Mouse (Mus musculus): ENCODE results near the gene Brs3. TPM values are rescaled to one million over a fixed set of nuclear protein-coding genes. Genes with fewer than 3 reads are reported as not detected.
A peak's percentile ranks its signal among the peaks of the same experiment; 100 is the strongest.

Gene Brs3
- under 1 TPM in 1 of 2 experiments, not detected in 1; 0.27 TPM for total RNA-seq (2021)
- long read RNA-seq, experiment 1 = 0 reads
- long read RNA-seq, experiment 2 = 0 reads

DNA sequence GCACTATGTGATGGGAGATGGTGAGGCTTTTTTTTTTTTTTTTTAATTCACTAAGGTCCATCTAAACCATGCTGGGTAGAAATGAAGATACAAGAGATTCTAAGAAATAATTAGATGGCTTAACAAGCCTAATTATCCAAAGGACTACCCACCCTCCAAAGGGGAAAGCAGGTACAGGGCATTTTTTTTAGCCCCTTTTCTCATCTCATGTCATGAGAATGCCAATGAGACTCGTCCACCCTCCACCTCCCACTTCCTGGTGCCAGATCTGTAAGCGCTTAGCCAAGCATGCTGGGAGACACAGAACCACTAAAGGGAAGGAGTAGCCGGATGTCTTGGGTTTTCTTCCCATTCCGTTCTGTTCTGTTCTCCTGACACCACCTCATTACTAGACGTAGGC, at the start of gene Brs3:
TSS of gene Brs3 (plus strand) at position 301 of the 400 bp plus-strand sequence.
- intact Hi-C loops (cut with DNase I) = no loop called here
- DNase-seq (ENCODE audit: low spot score in 2 of 2) = no peak

DNA sequence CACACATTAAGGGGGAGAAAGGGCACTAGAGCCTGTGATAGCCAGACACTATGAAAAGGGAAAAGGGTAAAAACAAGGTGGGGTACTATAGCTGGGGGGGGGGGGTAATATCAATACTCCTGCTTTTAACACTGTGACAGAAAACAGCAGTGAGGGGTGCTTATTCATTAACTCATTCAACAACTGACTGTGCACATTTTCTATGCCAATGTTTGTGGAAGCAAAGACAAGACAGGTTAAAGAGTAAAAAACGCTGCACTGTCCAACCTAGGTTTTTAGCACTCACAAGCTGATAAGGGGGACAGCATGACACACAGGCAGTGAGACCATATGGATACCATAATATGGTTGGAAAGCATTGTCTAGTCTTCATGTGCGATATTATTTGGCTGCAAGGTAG, 30.0 kb upstream of the Brs3 start:
- intact Hi-C loops (cut with DNase I) = no loop called here
- no peak for DNase-seq (ENCODE audit: low spot score in 2 of 2)

DNA sequence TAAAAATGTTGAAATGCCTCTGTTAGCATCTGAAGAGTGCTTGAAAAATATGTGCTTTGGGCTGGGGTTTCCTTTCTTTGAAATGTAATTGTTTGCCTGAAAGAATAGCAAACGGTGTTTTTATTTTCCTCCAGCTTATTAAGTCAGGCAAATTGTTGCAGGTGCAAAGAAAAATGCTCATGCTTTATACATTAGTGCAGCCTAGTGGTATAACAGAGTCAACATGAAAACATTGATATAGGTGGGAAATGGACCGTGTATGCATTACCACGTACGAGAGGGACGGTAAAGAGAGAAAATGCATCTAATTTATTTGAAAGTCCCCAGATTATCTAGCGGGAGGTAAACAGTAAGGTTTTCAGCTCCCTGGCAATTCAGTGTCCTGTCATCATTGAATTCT, 995 bp downstream of the Brs3 start:
- intact Hi-C loops (cut with DNase I) = no loop called here
- no peak for DNase-seq (ENCODE audit: low spot score in 2 of 2)

DNA sequence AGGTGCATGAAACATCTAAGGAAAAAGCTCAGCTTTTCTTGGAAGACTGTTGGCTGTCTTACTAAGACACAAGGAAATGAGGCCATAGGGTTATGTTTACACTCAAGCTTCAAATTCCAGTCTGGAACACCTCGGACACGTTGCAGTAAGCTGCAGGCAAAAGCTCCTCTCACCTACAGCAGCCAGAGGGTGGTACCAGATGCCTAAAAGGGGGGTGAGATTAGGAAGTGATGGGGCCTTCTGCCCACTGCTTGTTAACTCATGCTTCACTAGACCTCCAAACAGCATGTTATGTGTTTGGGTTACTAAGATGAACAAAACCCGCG, 9.9 kb downstream of the Brs3 start:
- intact Hi-C loops (cut with DNase I) = loop anchor here (10.0 kb wide), 1 partner anchor 322 kb away; no protein-coding TSS in a partner anchor
- no peak for DNase-seq (ENCODE audit: low spot score in 2 of 2)

DNA sequence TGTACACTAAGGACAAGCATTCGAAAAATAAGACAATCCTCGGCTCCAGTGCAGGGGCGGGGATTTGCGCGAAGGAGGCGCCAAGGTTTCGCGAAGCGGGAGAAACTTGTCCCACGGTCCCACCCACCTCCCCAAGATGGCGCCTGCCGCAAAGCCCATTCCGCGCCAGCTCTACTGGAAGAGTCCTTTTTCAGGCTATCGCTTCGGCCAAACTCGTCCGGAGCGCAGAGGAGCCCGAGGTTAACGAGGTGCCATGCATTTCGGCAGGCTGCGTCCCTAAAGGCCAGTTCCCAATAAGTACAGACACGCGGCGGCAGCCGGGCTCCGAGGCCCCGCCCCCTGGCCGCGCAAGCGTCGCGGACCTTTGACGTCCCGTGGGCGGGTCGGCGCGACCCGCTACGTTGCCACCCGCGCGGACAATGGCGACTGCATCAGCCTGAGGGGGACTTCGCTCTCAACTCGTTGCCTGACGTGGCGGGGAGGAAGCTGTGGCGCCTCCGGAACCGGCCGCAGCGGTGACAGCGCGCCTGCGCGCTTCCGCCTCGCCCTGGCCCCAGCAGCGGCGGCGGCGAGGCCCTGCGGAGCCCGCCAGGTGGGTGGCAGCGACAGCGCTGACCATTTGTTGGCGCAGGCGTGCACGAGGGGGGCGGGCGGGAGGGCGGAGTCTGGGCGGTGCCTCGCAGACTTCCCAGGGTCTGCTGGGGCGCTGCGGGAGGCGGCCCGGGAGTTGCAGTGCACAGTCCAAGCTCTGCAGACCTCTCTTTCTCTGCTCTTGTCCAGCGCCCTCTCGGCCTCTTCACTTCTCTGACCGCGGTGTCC, 10.5 kb downstream of the Brs3 start, which contains the start of gene Htatsf1:
TSS of gene Htatsf1 (plus strand) at position 410 of the 819 bp plus-strand sequence.
- intact Hi-C loops (cut with DNase I) = loop anchor here (10.0 kb wide), 1 partner anchor 321 kb away; no protein-coding TSS in a partner anchor
- DNase-seq (ENCODE audit: low spot score in 2 of 2) = peak; percentile 71

DNA sequence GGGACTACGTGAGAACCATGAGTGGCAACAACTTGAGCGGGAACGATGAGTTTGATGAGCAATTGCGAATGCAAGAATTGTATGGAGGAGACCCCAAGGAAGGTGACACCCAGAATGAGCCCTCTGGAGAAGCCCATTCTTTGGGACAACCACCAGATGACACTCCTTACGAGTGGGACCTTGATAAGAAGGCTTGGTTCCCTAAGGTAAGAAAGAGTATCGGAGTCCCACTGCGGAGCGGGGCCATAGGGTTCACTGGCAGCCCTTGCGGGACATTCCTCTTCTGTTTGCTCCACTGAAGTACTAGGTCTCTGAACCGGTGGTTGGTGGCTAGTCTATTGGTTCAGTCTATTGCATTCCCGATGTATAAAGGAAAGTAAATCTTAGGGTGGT, 11.1 kb downstream of the Brs3 start:
- intact Hi-C loops (cut with DNase I) = loop anchor here (10.0 kb wide), 1 partner anchor 321 kb away; no protein-coding TSS in a partner anchor

DNA sequence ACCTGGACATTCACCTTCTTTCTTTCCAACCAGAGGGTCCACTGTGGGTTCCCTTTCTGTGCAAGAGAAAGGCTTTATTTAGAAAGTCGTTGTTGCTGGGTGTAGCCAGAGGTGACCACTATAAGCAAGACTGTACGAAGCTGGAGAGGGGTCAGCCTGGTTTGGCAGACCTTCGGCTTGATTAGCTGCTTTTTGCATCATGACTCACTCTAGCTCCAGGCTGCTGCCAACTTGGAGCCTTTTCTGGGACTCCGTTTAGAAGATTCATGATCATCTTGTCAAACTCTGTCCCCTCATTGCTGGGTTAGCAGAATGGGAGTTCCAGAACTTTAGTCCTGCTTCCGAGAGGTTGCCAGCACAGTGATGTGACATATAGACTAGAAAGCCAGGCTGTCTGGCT, 38.6 kb downstream of the Brs3 start:
- intact Hi-C loops (cut with DNase I) = no loop called here
- no peak for DNase-seq (ENCODE audit: low spot score in 2 of 2)

More for the DNA sequence above, 11.1 kb downstream of the Brs3 start:
- DNase-seq (ENCODE audit: low spot score in 2 of 2) = no peak

DNA sequence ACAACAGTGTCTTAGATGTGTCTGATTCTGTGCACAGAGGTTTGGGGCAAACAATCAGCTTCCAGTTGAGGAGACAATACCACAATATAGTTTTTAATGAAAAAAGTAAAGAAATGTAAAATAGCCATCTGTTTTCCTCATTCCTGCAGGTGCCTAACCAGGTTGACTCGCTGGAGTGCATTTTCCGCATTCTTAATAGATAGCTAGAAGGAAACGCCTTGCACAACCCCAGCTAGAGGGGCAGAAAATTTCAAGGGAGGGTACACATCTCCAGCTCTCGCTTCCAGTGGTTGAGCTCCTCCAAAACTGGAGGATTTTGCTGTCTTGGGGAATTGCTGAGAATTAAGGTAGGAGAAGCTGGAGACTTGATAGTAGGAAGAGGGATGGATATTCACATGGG, 44.9 kb downstream of the Brs3 start, which contains the start of gene Vgll1:
TSS of gene Vgll1 (plus strand) at position 301 of the 400 bp plus-strand sequence.
- no peak for DNase-seq (ENCODE audit: low spot score in 2 of 2)
- intact Hi-C loops (cut with DNase I) = no loop called here

Other genes with a start within 250 kb of the Brs3 start
- under 1 TPM; 0.19 to 0.24 TPM for gene Map7d3, start 220.7 kb upstream of the Brs3 start, total RNA-seq (2021)
- under 1 TPM in 1 of 2 experiments, not detected in 1; 0.24 TPM for gene Adgrg4, start 172.9 kb upstream of the Brs3 start, total RNA-seq (2021)
- gene Htatsf1, start 10.5 kb downstream of the Brs3 start, total RNA-seq (2021) = 10 to 100 TPM; 52.1 to 53.1 TPM
- gene Vgll1, start 45.0 kb downstream of the Brs3 start, total RNA-seq (2021) = not detected
- not detected for gene Cd40lg, start 169.1 kb downstream of the Brs3 start, total RNA-seq (2021)

All from left cerebral cortex, postnatal 14 days (tissue).